Mouse (Mus musculus): ENCODE data around the gene Abcc4. TPM values are rescaled to one million over a fixed set of nuclear protein-coding genes. Genes with fewer than 3 reads are reported as not detected.

The Abcc4 gene
- total and polyA plus RNA-seq, 3 experiments: 10.4 to 28.7 (median 26.5) TPM

- Histone ChIP-seq H3K36me3 (replicated peaks in 1 of 2; ENCODE audit: control insufficient read depth in 1 of 2, insufficient read depth in 1 of 2, low read length in 1 of 2) (peaks cover 53 to 83% of the 10 kb centered on the region in 2 experiments), H3K4me3 (replicated peaks in 1 of 3; ENCODE audit: low read depth in 2 of 3, low read length in 2 of 3, poor library complexity in 1 of 3) (no peak overlapping the region), H3K79me2 (replicated peaks; ENCODE audit: control insufficient read depth, extremely low read depth, insufficient read depth, poor library complexity, severe bottlenecking) (no peaks in the 10 kb centered on the region), H3K9ac (ENCODE audit: insufficient read depth, low read depth) (no peak overlapping the region), H3K4me2 (ENCODE audit: insufficient read depth, low read depth, poor library complexity, severe bottlenecking) (no peak overlapping the region), H3K9me3 (replicated peaks; ENCODE audit: low read length) (no peaks in the 10 kb centered on the region), H3K27ac (ENCODE audit: insufficient read depth, low read depth) (no peak overlapping the region), H3K27me3 (replicated peaks) (no peaks in the 10 kb centered on the region), H3K4me1 (ENCODE audit: control insufficient read depth in 1 of 2, insufficient read depth in 2 of 2) (no peaks in the 10 kb centered on the region)
- in situ Hi-C loops (cut with MboI; ENCODE audit: low pct_ligation_motif_present, low pct_unique_long_range_greater_than_20kb, low sequenced_read_pairs): no loop called here
- dilution Hi-C loops (cut with MboI; ENCODE audit: extremely low pct_ligation_motif_present, extremely low pct_unique_long_range_greater_than_20kb, low sequenced_read_pairs): no loop called here
- no peak for DNase-seq (ENCODE audit: extremely low read depth)
- TF ChIP-seq POLR2AphosphoS2 (IDR thresholded peaks at IDR 0.05; ENCODE audit: low read depth, low read length) (no peak), JUND (conservative IDR thresholded peaks at IDR 0.05; ENCODE audit: low read depth, low read length) (no peak), EP300 (IDR thresholded peaks at IDR 0.05; ENCODE audit: low read length) (no peak), SMC3 (IDR thresholded peaks at IDR 0.05; ENCODE audit: low read depth, low read length) (no peak), UBTF (IDR thresholded peaks at IDR 0.05; ENCODE audit: low read depth, low read length) (no peak), KAT2A (IDR thresholded peaks at IDR 0.05; ENCODE audit: insufficient replicate concordance, low read length) (no peak), TCF12 (IDR thresholded peaks at IDR 0.05; ENCODE audit: low read depth, low read length) (no peak), PAX5 (IDR thresholded peaks at IDR 0.05; ENCODE audit: low read length) (no peak), GABPA (IDR thresholded peaks at IDR 0.05; ENCODE audit: insufficient replicate concordance, low read depth, low read length) (no peak), E2F4 (IDR thresholded peaks at IDR 0.05; ENCODE audit: insufficient replicate concordance, low read depth, low read length) (no peak), RAD21 (IDR thresholded peaks at IDR 0.05; ENCODE audit: low read depth, low read length) (no peak), ZMIZ1 (IDR thresholded peaks at IDR 0.05; ENCODE audit: low read depth, low read length) (no peak), JUN (IDR thresholded peaks at IDR 0.05; ENCODE audit: insufficient read depth, low read depth, low read length) (no peak), SIN3A (IDR thresholded peaks at IDR 0.05; ENCODE audit: low read length) (no peak), RCOR1 (conservative IDR thresholded peaks at IDR 0.05; ENCODE audit: low read depth, low read length) (no peak), NRF1 (IDR thresholded peaks at IDR 0.05; ENCODE audit: low read depth, low read length) (no peak), MEF2A (IDR thresholded peaks at IDR 0.05; ENCODE audit: borderline replicate concordance, low read depth, low read length) (no peak), ZC3H11A (IDR thresholded peaks at IDR 0.05; ENCODE audit: low read depth, low read length) (no peak), CHD2 (IDR thresholded peaks at IDR 0.05; ENCODE audit: low read length) (no peak)
Measured at GRCm38 (mm10) chr14:118608816-118609465, 97.1 kb downstream of the Abcc4 start.

- H3K4me2 ChIP-seq (ENCODE audit: insufficient read depth, low read depth, poor library complexity, severe bottlenecking): no peak overlapping the region
- no peaks in the 10 kb centered on the region for H3K79me2 ChIP-seq (replicated peaks; ENCODE audit: control insufficient read depth, extremely low read depth, insufficient read depth, poor library complexity, severe bottlenecking)
- dilution Hi-C loops (cut with MboI; ENCODE audit: extremely low pct_ligation_motif_present, extremely low pct_unique_long_range_greater_than_20kb, low sequenced_read_pairs) (no loop called here), in situ Hi-C loops (cut with MboI; ENCODE audit: low pct_ligation_motif_present, low pct_unique_long_range_greater_than_20kb, low sequenced_read_pairs) (no loop called here)
- TF ChIP-seq KAT2A (IDR thresholded peaks at IDR 0.05; ENCODE audit: insufficient replicate concordance, low read length) (no peak), JUN (IDR thresholded peaks at IDR 0.05; ENCODE audit: insufficient read depth, low read depth, low read length) (no peak), USF1 (IDR thresholded peaks at IDR 0.05; ENCODE audit: low read depth, low read length) (no peak), USF2 (conservative IDR thresholded peaks at IDR 0.05; ENCODE audit: low read depth, low read length) (no peak), SIN3A (IDR thresholded peaks at IDR 0.05; ENCODE audit: low read length) (no peak)
- H3K36me3 ChIP-seq (replicated peaks in 1 of 2; ENCODE audit: control insufficient read depth in 1 of 2, insufficient read depth in 1 of 2, low read length in 1 of 2): peaks cover 58 to 84% of the 10 kb centered on the region in 2 experiments
- no peaks in the 10 kb centered on the region for H3K4me1 ChIP-seq (ENCODE audit: control insufficient read depth in 1 of 2, insufficient read depth in 2 of 2)
- no peak overlapping the region for H3K9ac ChIP-seq (ENCODE audit: insufficient read depth, low read depth)
- no peak overlapping the region for H3K27ac ChIP-seq (ENCODE audit: insufficient read depth, low read depth)
- no peaks in the 10 kb centered on the region for H3K9me3 ChIP-seq (replicated peaks; ENCODE audit: low read length)
- no peak overlapping the region for H3K4me3 ChIP-seq (replicated peaks in 1 of 3; ENCODE audit: low read depth in 2 of 3, low read length in 2 of 3, poor library complexity in 1 of 3)
- DNase-seq (ENCODE audit: extremely low read depth): no peak
- no peaks in the 10 kb centered on the region for H3K27me3 ChIP-seq (replicated peaks)
Measured at GRCm38 (mm10) chr14:118608317-118608716, 97.7 kb downstream of the Abcc4 start.
